Mouse (Mus musculus): ENCODE results near the gene Ssr2.
"Not testable (repeated sequence)": the region's sequence is repeated elsewhere in the genome, so short reads cannot be mapped to it uniquely, and the experiment has no call there.

Gene Ssr2

DNA sequence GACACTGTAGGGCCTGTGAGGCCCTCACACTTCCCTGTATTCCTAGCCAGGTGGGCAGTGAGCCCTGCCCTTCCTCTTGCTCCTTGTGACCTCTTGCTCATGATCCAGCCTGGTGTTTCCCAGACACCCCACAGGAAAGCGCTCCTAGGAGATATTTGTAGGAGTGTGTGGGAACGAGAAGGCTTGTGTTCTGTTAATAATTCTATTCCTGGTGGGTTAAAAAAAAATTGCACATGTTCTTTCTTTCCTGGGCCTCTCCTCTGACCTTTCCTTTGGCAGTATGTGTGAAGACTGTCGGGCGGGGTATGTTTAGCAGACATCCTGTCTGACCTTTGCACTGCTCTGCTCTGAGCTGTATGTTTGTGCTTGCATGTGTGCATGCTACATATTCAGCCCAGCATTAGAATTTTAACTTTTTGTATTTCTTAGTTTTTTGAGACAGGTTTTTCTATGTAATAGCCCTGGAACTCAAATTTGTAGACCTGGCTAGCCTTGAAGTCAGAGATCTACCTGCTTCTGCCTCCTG lies 9.1 kb upstream of the Ssr2 start:
- peak in 1 of 2 experiments; percentile 11 for DNase-seq

GRCm38 (mm10) chr3:88567892-88568291 lies 7.8 kb upstream of the Ssr2 start:
- peak in 1 of 2 experiments; percentile 50 for DNase-seq

DNA sequence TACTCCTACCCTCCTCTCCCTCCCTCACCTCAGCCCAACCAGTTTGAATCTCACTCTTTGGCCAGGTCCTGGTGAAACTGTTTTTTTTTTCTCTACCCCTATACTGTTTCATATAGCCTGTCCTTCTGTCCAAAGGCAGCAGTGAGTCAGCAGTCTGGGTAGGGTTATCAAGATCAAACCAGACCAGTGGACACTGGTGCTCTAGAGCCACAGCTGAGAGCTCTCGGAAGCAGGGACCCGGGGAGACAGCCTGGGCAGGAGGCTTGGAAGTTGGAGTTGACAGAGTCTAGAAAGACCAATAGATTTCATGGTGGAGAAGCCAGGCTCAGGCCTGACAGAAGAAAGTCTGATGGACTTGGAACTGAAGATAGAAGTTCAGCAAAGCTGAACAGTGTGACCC lies 7.1 kb upstream of the Ssr2 start:
- DNase-seq, result no peak

DNA sequence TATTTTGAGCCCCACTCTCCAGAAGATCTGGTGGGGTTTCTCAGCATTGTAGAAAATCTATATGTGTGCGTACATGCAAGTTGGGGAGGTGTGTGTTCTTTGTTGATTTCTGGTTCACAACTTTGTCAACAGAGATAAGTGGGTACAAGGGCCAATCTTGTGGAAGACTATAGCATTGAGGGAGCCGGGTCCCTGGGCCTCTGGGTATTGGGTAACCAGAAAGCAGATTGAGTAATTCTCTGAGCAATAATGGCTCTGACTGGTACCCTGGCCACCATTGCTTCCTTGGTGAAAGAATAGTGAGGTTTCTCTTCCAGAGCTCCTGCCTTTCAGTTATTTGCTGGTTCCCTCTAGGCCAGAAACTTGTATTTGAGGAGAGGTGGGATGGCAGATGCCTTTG lies 6.6 kb upstream of the Ssr2 start:
- peak in 1 of 2 experiments; percentile 3 for DNase-seq

GRCm38 (mm10) chr3:88569694-88570093 lies 6.0 kb upstream of the Ssr2 start:
- DNase-seq, result peak in 1 of 2 experiments; percentile 46

DNA sequence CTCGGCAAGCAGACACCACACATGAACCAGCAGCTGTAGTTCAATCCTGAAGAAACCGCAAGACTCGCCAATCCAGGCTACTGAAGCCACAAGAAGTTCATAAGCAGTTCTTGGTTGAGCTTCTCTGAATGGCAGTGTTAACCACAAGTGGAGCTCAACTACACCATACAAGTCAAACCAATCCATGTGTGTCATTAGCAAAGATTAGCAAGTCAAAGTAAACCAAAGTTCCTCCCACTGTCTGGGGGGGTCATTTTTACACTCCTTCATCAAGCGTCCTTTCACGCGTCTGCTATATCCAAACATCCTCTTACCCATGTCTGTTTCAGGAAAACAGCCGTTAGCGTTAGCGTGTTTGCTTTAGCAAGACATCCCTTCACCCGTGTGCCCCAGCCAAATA lies 5.3 kb upstream of the Ssr2 start:
- DNase-seq, result peak in 1 of 2 experiments; percentile 3

GRCm38 (mm10) chr3:88571856-88572255 lies 3.8 kb upstream of the Ssr2 start:
- no peak for DNase-seq

- DNase-seq, result no peak
Measured at GRCm38 (mm10) chr3:88572835-88573234, 2.8 kb upstream of the Ssr2 start.

DNA sequence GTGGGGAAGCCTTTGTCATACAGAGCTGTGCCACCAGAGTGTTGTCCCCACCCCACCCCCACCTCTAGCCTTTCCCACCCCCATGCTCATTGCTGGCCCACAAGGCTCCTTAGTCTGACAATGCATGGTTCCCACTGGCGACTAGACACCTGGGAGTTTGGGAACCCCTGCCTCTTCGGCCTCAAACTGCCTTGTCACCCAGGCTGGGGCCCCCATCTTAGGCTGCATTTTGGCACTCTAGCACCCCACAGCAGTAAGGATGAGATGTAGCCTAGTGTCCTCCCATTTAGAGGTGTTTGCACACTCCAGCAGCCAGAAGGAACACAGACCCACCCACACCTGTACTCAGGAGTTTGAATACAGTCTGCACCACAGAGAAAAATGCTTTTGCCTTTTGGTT lies 1.9 kb upstream of the Ssr2 start:
- peak in 1 of 2 experiments; percentile 15 for DNase-seq

GRCm38 (mm10) chr3:88577846-88578245 lies 2.2 kb downstream of the Ssr2 start:
- DNase-seq, result not testable (repeated sequence)

DNA sequence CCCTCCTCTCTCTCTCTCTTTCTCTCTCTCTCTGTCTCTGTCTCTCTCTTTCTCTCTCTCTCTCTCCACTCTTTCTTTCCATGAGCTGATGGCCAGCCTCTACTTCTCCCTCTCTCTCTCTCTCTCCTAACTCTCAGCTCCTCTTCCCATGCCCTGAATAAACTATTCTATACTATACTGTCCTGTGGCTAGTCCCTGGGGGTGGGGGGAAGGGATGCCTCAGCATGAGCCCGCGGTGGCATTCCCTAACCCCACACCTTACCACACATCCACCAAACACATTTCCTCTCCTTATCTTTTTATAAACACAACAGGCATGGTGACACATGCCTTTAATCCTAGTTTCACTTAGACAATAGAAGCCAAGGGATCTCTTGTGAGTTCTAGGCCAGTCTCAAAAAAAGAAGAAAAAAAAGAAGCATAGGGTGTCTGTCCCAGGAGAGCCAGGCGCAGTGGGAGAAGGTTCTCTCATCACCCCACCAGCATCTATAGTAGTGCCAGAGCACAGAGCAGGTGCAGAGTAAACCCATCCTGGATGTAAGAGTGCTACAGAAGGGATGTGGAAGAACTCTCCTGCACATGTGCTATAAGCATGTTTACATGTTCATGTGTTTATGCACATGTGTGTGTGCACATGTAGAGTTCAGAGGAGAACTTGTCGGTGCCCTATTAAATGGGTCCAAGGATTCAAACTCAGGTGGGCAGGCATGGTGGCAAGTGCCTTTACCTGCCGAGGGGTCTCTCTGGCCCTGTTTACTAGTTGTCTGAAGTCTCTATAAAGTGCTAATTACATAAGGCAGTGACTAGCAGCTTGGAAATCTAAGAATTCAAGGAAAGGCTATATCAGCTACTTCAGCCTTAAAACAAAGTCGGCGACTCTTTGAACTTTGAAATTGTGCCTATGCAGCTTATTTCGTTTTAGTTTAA lies 3.1 kb downstream of the Ssr2 start:
- DNase-seq, result no peak

DNA sequence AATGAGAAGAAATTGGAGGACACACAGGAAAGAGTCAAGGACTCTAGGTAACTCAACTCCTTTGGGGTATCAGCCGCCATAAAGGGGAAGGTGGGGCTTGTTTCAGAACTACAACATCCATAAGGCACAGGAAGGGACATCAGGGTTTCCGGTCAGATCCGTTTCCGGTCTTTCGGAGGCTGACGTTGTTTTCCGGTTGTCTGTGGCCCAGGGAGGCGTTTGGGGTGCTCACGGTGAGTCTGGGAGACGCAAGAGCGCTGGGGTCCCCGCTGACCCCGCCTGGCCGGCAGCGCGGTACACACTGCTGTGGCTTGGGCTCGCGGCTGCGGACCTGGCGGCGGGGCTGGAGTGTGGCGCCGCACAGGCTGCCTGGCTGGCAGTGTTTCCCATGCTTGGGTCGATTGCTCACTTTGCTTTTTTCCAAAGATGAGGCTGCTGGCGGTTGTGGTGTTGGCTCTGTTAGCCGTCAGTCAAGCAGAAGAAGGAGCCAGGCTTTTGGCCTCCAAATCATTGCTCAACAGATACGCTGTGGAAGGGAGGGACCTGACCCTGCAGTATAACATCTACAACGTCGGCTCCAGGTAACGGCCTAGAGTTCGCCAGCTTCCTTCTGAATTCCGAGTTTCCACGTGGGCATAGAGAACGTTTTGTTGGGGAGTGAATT lies 3.9 kb downstream of the Ssr2 start:
- DNase-seq, result peak; percentile 82 to 86

GRCm38 (mm10) chr3:88585769-88586168 lies 10.1 kb downstream of the Ssr2 start:
- peak; percentile 42 to 50 for DNase-seq

DNA sequence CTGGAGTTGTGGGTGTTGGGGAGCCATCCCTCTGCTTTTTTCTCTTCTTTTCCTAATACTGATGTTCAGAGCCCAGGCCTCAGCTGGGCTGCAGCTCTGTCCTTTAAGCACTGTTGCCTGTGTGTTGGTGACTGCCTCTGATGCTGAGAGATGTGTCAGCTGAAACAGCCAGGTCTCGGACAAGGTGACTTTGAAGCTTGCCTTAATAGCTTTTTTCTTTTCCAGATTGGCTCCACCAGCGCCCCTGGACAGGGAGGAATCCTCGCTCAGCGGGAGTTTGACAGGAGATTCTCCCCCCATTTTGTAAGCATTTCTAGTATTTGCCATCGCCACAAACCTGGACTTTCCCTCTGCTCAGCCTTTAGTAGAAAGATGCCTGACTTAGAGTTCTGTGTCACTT lies 11.0 kb downstream of the Ssr2 start:
- no peak for DNase-seq

- peak in 1 of 2 experiments; percentile 19 for DNase-seq
Measured at GRCm38 (mm10) chr3:88590246-88590645, 14.6 kb downstream of the Ssr2 start.

- DNase-seq, result peak; percentile 47 to 62
Measured at GRCm38 (mm10) chr3:88591044-88591443, 15.4 kb downstream of the Ssr2 start.

GRCm38 (mm10) chr3:88591950-88592731 lies 16.5 kb downstream of the Ssr2 start:
- DNase-seq, result peak; percentile 71 to 85

DNA sequence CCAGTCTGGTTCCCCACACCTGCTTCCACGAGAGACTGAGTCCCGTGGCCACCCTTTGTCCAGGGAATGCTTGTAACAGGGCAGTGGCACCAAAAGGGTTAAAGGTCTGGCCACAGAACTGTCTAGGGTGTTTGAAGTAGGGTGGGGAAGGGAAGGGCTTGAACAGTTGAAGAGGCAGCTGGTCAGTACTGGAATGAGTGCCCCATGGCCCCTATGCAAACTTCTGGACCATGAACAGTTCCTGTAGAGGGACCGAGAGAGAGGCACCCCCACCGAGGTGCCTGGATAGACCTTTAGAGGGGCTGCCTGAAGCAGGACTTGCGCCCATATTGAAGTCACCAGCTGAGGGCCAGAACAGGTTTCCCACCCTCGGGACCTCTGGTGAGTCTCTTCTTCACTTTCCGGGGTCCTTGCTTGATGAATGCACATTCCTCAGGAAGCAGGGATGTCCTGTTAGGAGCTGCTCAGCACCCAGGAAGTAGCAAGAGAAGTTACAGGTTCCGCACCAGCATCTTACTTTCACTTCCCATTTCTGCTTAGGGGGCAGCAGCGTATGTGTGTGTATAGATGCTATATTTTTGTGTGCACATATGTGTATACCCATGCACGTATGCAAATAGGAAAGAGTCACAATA lies 17.4 kb downstream of the Ssr2 start:
- DNase-seq, result peak; percentile 57 to 71

GRCm38 (mm10) chr3:88593893-88594580 lies 18.4 kb downstream of the Ssr2 start:
- peak; percentile 69 to 84 for DNase-seq

- not testable (repeated sequence) for DNase-seq
Measured at GRCm38 (mm10) chr3:88596547-88596946, 20.9 kb downstream of the Ssr2 start.

DNA sequence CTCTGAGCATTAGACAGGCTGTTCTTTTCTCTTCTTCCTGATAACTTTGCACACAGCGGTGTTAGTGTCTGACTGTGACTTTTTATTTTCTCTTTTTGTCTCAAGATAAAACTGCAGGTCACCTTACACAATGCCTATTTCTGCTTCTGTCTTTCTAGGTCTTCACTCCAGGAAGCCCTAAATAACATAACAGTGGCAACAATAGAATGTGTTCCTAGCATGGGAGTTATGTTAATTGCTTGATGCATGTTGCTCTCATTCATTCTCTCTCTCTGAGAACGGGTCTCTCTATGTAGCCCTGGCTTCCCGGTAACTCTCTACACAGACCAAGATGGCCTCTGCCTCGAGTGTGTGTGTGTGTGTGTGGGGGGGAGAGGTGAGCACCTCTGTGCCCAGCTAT lies 26.8 kb downstream of the Ssr2 start:
- no peak for DNase-seq

GRCm38 (mm10) chr3:88603714-88604161 lies 28.1 kb downstream of the Ssr2 start:
- DNase-seq, result peak; percentile 80 to 89

Data from lung, postnatal 4 days (tissue).